Mouse (Mus musculus): ENCODE measurements around the gene Slc9b2. TPM values are rescaled to one million over a fixed set of nuclear protein-coding genes. Genes with fewer than 3 reads are reported as not detected.

The Slc9b2 gene
- polyA plus RNA-seq, 1 experiment = not detected

- no peak overlapping the region for H3K4me3 ChIP-seq (replicated peaks)
- H3K4me1 ChIP-seq = peaks cover 8% of the 10 kb centered on the region
- no peak for TF ChIP-seq GATA1 (IDR thresholded peaks at IDR 0.05; ENCODE audit: borderline replicate concordance, low read length)
- no peak for TF ChIP-seq FLI1 (IDR thresholded peaks at IDR 0.05; ENCODE audit: low read length)
- no peaks in the 10 kb centered on the region for H3K36me3 ChIP-seq (replicated peaks; ENCODE audit: low read length)
- peaks cover 21% of the 10 kb centered on the region for H3K27me3 ChIP-seq (replicated peaks)
- H3K9me3 ChIP-seq = peaks cover 4% of the 10 kb centered on the region; the same call in 1 of the 2 replicates
Measured at GRCm38 (mm10) chr3:135304060-135304459, 3.4 kb upstream of the Slc9b2 start.

GRCm38 (mm10) chr3:135304566-135304965 is 2.9 kb upstream of the Slc9b2 start:
- H3K36me3 ChIP-seq (replicated peaks; ENCODE audit: low read length) = no peaks in the 10 kb centered on the region
- H3K4me3 ChIP-seq (replicated peaks) = no peak overlapping the region
- H3K9me3 ChIP-seq = peaks cover 4% of the 10 kb centered on the region; the same call in 1 of the 2 replicates
- peaks cover 8% of the 10 kb centered on the region for H3K4me1 ChIP-seq
- peaks cover 22% of the 10 kb centered on the region for H3K27me3 ChIP-seq (replicated peaks)
- TF ChIP-seq GATA1 (IDR thresholded peaks at IDR 0.05; ENCODE audit: borderline replicate concordance, low read length) = no peak
- no peak for TF ChIP-seq FLI1 (IDR thresholded peaks at IDR 0.05; ENCODE audit: low read length)

DNA sequence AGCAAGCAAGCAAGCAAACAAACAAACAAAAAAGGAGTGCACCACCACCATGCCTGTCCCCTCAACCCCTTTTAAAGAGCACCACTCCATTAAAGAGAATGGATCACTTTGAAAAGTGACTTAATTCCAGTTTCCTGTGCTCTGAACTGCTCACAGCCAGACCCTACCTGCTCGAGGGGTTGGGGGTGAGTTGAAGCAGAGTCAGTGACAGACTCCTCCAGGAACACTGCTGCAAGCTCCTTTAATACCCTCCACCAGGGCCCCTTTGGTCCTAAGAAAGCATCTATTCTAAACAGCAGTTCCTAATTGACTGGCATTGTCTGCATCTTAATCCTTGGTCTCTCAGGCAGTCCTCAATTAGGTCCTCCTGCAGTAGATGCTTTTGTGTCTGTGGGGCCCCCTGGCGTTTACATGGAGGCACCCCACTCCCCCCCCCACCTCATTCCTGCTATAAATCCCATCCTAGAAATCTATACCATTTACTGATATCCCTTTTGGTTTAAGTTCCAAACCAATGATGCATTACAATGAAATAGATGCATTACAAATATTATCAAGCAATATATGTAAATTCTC is 5.5 kb downstream of the Slc9b2 start:
- Histone ChIP-seq H3K9me3 (peaks cover 13% of the 10 kb centered on the region), H3K27me3 (replicated peaks) (peaks cover 8% of the 10 kb centered on the region), H3K4me1 (peaks cover under 1% of the 10 kb centered on the region; the same call in 1 of the 2 replicates), H3K4me3 (replicated peaks) (no peak overlapping the region), H3K36me3 (replicated peaks; ENCODE audit: low read length) (no peaks in the 10 kb centered on the region)
- TF ChIP-seq FLI1 (IDR thresholded peaks at IDR 0.05; ENCODE audit: low read length) (no peak), GATA1 (IDR thresholded peaks at IDR 0.05; ENCODE audit: borderline replicate concordance, low read length) (no peak)

DNA sequence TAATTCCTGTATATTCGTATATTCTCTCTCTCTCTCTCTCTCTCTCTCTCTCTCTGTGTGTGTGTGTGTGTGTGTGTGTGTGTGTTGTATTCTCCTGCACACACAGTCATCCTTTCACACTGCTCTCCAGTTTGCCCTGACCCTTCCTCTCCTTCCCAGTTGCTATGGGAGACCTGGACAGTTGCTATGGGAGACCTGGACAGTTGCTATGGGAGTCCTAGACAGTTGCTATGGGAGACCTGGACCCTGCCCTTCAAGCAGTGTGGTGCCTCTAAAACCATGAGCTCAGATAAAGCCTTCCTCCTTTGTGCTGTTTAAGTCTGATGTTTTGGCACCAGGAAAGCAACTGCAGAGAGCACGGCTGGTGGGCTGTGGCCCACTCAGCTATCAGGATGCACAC is 6.2 kb downstream of the Slc9b2 start:
- Histone ChIP-seq H3K4me3 (replicated peaks) (no peak overlapping the region), H3K9me3 (peaks cover 9% of the 10 kb centered on the region), H3K36me3 (replicated peaks; ENCODE audit: low read length) (no peaks in the 10 kb centered on the region), H3K4me1 (no peaks in the 10 kb centered on the region), H3K27me3 (replicated peaks) (peaks cover 3% of the 10 kb centered on the region)
- no peak for TF ChIP-seq GATA1 (IDR thresholded peaks at IDR 0.05; ENCODE audit: borderline replicate concordance, low read length)
- TF ChIP-seq FLI1 (IDR thresholded peaks at IDR 0.05; ENCODE audit: low read length) = no peak

DNA sequence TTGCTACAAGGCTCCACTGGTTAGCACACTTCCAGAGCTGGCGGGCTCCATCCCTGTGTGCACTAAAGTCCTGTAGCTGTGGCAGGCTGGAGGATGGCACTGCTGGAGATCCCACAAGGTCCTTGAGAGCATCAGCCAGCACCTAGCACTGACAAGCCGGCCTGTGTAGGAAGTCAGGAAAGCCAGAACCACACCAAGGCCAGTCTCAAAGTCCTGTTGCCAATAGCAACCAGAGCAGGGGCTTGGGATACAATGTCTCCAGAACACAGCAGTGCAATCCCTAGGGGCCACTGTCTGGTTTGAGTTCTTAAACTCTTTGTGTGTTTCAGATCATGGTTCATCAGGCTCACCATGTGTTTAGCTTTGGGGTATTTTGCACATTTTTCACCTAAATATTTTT is 7.3 kb downstream of the Slc9b2 start:
- Histone ChIP-seq H3K36me3 (replicated peaks; ENCODE audit: low read length) (no peaks in the 10 kb centered on the region), H3K4me3 (replicated peaks) (no peak overlapping the region), H3K27me3 (replicated peaks) (no peaks in the 10 kb centered on the region), H3K9me3 (peaks cover 9% of the 10 kb centered on the region), H3K4me1 (no peaks in the 10 kb centered on the region)
- TF ChIP-seq GATA1 (IDR thresholded peaks at IDR 0.05; ENCODE audit: borderline replicate concordance, low read length) = no peak
- no peak for TF ChIP-seq FLI1 (IDR thresholded peaks at IDR 0.05; ENCODE audit: low read length)

DNA sequence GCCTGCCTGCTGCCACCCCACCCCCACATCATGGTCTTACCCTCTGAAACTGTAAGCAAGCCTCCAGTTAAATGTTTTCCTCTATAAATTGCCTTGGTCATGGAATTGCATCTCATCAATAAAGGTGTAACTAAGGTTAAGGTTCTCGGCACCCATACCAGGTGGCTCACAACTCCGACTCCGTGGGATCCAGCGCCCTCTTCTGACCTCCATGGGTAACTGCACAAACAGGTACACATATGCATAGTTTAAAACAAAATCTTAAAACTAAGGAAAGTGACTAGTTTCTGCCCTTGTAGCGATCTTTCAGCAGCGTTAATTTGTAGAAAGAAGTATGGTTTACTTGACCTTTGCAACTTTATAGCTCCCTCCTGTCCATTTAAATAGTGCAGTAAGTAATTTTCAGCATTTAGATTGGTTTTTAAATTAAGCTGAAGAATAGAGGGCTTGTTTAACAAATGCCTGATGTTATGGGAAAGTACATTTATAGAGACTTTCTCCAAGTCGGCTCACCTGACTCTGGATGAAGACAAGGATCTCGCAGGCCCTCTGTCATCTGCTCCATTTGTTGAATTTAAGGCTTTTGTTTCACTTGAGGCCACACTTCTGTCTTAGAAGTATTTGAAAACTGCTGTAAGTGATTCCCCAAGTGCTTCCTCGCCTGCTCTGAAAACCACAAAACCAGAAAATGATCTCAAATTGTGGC is 8.4 kb downstream of the Slc9b2 start:
- Histone ChIP-seq H3K27me3 (replicated peaks) (peaks cover 3% of the 10 kb centered on the region), H3K4me3 (replicated peaks) (no peak overlapping the region), H3K36me3 (replicated peaks; ENCODE audit: low read length) (no peaks in the 10 kb centered on the region), H3K4me1 (no peaks in the 10 kb centered on the region), H3K9me3 (peaks cover 9% of the 10 kb centered on the region)
- TF ChIP-seq FLI1 (IDR thresholded peaks at IDR 0.05; ENCODE audit: low read length) (no peak), GATA1 (IDR thresholded peaks at IDR 0.05; ENCODE audit: borderline replicate concordance, low read length) (no peak)

DNA sequence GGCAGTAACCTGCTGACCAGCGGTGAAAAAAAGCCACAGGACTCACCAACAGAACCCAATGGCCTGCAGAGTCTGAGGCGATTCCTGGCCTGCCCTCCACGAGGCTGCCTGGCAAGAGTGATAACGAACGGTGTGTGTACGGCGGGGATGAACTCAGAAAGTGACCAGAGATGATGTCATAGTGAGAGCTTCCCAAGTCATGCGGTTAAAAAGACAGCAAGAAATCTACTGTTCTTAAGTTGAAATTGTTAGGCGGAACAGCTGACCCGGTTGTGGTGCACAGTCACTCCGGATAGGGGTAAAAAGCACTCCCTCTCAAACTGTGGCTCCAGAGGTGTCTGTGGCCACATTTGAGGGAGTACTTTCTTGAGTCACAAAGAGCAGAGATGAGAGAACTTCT is 10.8 kb downstream of the Slc9b2 start:
- Histone ChIP-seq H3K9me3 (peaks cover 9% of the 10 kb centered on the region), H3K4me1 (no peaks in the 10 kb centered on the region), H3K4me3 (replicated peaks) (no peak overlapping the region), H3K36me3 (replicated peaks; ENCODE audit: low read length) (no peaks in the 10 kb centered on the region), H3K27me3 (replicated peaks) (peaks cover 3% of the 10 kb centered on the region)
- TF ChIP-seq GATA1 (IDR thresholded peaks at IDR 0.05; ENCODE audit: borderline replicate concordance, low read length) = no peak
- TF ChIP-seq FLI1 (IDR thresholded peaks at IDR 0.05; ENCODE audit: low read length) = no peak

GRCm38 (mm10) chr3:135324354-135324753 is 16.9 kb downstream of the Slc9b2 start:
- Histone ChIP-seq H3K36me3 (replicated peaks; ENCODE audit: low read length) (no peaks in the 10 kb centered on the region), H3K27me3 (replicated peaks) (peaks cover 6% of the 10 kb centered on the region), H3K4me3 (replicated peaks) (no peak overlapping the region), H3K9me3 (no peaks in the 10 kb centered on the region), H3K4me1 (no peaks in the 10 kb centered on the region)
- TF ChIP-seq GATA1 (IDR thresholded peaks at IDR 0.05; ENCODE audit: borderline replicate concordance, low read length) = no peak
- no peak for TF ChIP-seq FLI1 (IDR thresholded peaks at IDR 0.05; ENCODE audit: low read length)

DNA sequence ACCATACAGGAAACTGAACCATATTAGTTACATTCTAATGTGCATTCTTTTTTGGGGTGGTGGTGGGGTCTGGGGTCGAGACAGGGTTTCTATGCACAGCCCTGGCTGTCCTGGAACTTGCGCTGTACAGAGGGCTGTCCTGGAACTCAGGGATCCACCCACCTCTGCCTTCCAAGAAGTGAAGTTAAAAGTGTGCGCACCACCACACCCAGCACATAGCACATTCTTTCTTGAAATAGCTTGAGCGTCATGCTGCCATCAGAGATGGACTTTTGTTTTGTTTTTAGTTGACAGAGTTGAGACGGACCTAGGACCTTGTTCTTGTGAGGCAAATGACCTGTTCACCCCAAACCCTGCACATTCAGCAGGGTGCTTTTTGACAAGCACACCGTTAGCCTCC is 19.7 kb downstream of the Slc9b2 start:
- no peak for TF ChIP-seq GATA1 (IDR thresholded peaks at IDR 0.05; ENCODE audit: borderline replicate concordance, low read length)
- TF ChIP-seq FLI1 (IDR thresholded peaks at IDR 0.05; ENCODE audit: low read length) = no peak
- no peaks in the 10 kb centered on the region for H3K36me3 ChIP-seq (replicated peaks; ENCODE audit: low read length)
- peaks cover 3% of the 10 kb centered on the region for H3K27me3 ChIP-seq (replicated peaks)
- no peaks in the 10 kb centered on the region for H3K9me3 ChIP-seq
- no peaks in the 10 kb centered on the region for H3K4me1 ChIP-seq
- no peak overlapping the region for H3K4me3 ChIP-seq (replicated peaks)

- no peak overlapping the region for H3K4me3 ChIP-seq (replicated peaks)
- no peaks in the 10 kb centered on the region for H3K4me1 ChIP-seq
- H3K36me3 ChIP-seq (replicated peaks; ENCODE audit: low read length) = no peaks in the 10 kb centered on the region
- H3K27me3 ChIP-seq (replicated peaks) = peaks cover 3% of the 10 kb centered on the region
- no peak for TF ChIP-seq GATA1 (IDR thresholded peaks at IDR 0.05; ENCODE audit: borderline replicate concordance, low read length)
- TF ChIP-seq FLI1 (IDR thresholded peaks at IDR 0.05; ENCODE audit: low read length) = no peak
- no peaks in the 10 kb centered on the region for H3K9me3 ChIP-seq
Measured at GRCm38 (mm10) chr3:135327601-135328000, 20.1 kb downstream of the Slc9b2 start.
